Mouse (Mus musculus): ENCODE data around the gene Wfdc5.

The Wfdc5 gene

DNA sequence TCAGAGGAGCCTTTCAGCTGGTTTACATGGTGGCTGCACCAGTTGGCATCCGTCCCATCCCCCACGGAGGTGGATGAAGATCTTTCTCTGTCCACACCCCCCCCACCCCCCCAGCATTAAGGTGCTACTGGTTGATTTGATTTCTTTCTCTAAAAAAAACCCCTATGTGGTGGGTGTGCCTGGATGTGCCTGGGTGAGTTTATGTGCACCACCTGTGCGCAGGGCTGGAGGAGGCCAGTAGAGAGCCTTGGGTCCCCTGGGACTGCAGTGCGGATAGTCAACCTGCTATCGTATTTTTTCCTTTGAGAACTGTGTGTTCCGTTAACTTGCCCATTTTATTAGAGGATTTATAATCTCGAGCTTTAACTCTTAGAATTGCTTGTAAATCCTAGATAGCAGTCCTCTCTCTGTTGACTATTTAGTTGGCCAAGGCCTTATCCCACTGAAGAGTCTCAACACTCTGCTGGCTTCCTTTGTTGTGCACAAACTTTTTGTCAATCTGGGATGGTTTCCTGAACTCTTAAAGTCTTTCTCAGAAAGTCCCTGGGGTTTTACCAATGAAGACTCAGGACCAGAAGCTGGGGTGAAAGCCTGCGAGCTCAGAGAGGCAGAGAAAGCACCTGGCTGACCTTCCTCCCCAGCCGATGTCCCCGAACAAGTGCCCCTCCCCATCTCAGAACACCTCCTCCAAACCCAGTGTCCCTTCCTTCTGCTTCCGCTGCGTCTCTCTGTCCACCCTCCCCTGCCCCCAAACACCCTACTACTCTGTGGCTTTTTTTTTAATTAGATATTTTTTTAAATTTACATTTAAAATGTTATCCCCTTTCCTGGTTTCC is 53.7 kb downstream of the Wfdc5 start:
- no peak for DNase-seq

DNA sequence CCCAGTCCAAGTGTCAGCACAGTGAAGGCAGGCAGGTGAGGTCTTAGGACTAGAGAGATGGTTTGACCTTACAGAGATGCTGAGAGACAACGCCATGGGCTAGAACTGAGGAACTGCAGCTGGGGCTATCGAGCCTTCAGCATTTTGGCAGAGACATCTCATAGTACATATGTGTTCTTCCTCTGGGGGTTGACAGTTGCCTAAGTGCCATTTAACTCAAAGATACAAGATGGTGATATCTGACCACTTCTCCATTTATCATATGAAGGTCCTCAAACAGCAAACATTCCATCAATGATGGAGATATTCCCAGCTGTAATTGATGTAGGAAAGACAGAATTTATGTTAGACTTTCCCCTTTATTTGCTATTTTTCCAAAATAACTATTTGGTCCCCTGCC is 55.2 kb downstream of the Wfdc5 start:
- no peak for DNase-seq

GRCm38 (mm10) chr2:164126533-164126955 is 56.0 kb downstream of the Wfdc5 start:
- peak; percentile 54 to 66 for DNase-seq
